Mouse (Mus musculus) B cell, adult 2 months (primary cell): ENCODE measurements at regions not wholly inside any gene's neighbourhood (a gene's known extent, or its start where the extent isn't known, plus 50 kb on each side); places are given as distances from the start of the nearest gene placed in this dataset.
"Not testable (repeated sequence)": the region's sequence is repeated elsewhere in the genome, so short reads cannot be mapped to it uniquely, and the experiment has no call there.

Source experiments
- DNase-seq, 2 experiments: peaks; one replicate each; pipeline ENCODE4 v3.0.0; 2022

- DNase-seq: no peak
Observed at GRCm38 (mm10) chr8:5523281-5523680, 418.1 kb upstream of the Slc10a2 start.

- no peak for DNase-seq
Observed at GRCm38 (mm10) chr8:5495861-5496260, 390.7 kb upstream of the Slc10a2 start.

GRCm38 (mm10) chr8:5490491-5490890, 385.3 kb upstream of the Slc10a2 start:
- DNase-seq: no peak

- no peak for DNase-seq
Observed at GRCm38 (mm10) chr8:5482938-5483337, 377.8 kb upstream of the Slc10a2 start.

- no peak for DNase-seq
Observed at GRCm38 (mm10) chr8:5472999-5473398, 367.8 kb upstream of the Slc10a2 start.

GRCm38 (mm10) chr8:5472582-5472981, 367.4 kb upstream of the Slc10a2 start:
- no peak for DNase-seq

- DNase-seq: no peak
Observed at GRCm38 (mm10) chr8:5457619-5458018, 352.5 kb upstream of the Slc10a2 start.

GRCm38 (mm10) chr8:5453469-5453868, 348.3 kb upstream of the Slc10a2 start:
- DNase-seq: no peak

GRCm38 (mm10) chr8:5442243-5442642, 337.1 kb upstream of the Slc10a2 start:
- DNase-seq: not testable (repeated sequence)

- DNase-seq: not testable (repeated sequence)
Observed at GRCm38 (mm10) chr8:5440404-5440803, 335.3 kb upstream of the Slc10a2 start.

- DNase-seq: no peak
Observed at GRCm38 (mm10) chr8:5439054-5439453, 333.9 kb upstream of the Slc10a2 start.

- no peak for DNase-seq
Observed at GRCm38 (mm10) chr8:5428303-5428971, 323.3 kb upstream of the Slc10a2 start.

- DNase-seq: not testable (repeated sequence)
Observed at GRCm38 (mm10) chr8:5416841-5417240, 311.7 kb upstream of the Slc10a2 start.

- no peak for DNase-seq
Observed at GRCm38 (mm10) chr8:5384851-5385250, 279.7 kb upstream of the Slc10a2 start.

GRCm38 (mm10) chr8:5378001-5378400, 272.9 kb upstream of the Slc10a2 start:
- DNase-seq: no peak

- DNase-seq: no peak
Observed at GRCm38 (mm10) chr8:5339953-5340352, 234.8 kb upstream of the Slc10a2 start.

GRCm38 (mm10) chr8:5314594-5314993, 209.4 kb upstream of the Slc10a2 start:
- no peak for DNase-seq

- DNase-seq: no peak
Observed at GRCm38 (mm10) chr8:5299982-5300381, 194.8 kb upstream of the Slc10a2 start.

GRCm38 (mm10) chr8:5297190-5297589, 192.0 kb upstream of the Slc10a2 start:
- DNase-seq: no peak

- no peak for DNase-seq
Observed at GRCm38 (mm10) chr8:5285708-5286161, 180.6 kb upstream of the Slc10a2 start.

GRCm38 (mm10) chr8:5283799-5284198, 178.6 kb upstream of the Slc10a2 start:
- no peak for DNase-seq

- no peak for DNase-seq
Observed at GRCm38 (mm10) chr8:5262316-5262715, 157.2 kb upstream of the Slc10a2 start.

GRCm38 (mm10) chr8:5241871-5242270, 136.7 kb upstream of the Slc10a2 start:
- peak; percentile 4 to 9 for DNase-seq
